Mouse (Mus musculus): ENCODE measurements at regions not wholly inside any gene's neighbourhood (a gene's known extent, or its start where the extent isn't known, plus 50 kb on each side); places are given as distances from the start of the nearest gene placed in this dataset.

- DNase-seq, result no peak
These were observed 190.3 kb upstream of the Ppargc1a start for GRCm38 (mm10) chr5:51757864-51758263.

- no peak for DNase-seq
These were observed 184.5 kb upstream of the Ppargc1a start for GRCm38 (mm10) chr5:51752024-51752423.

- DNase-seq, result no peak
These were observed 182.9 kb upstream of the Ppargc1a start for GRCm38 (mm10) chr5:51750456-51750855.

GRCm38 (mm10) chr5:51740893-51741292 is 173.4 kb upstream of the Ppargc1a start:
- DNase-seq, result no peak

GRCm38 (mm10) chr5:51730241-51730640 is 162.7 kb upstream of the Ppargc1a start:
- no peak for DNase-seq

GRCm38 (mm10) chr5:51729771-51730170 is 162.2 kb upstream of the Ppargc1a start:
- DNase-seq, result no peak

GRCm38 (mm10) chr5:51726762-51727161 is 159.2 kb upstream of the Ppargc1a start:
- no peak for DNase-seq

- DNase-seq, result no peak
These were observed 151.4 kb upstream of the Ppargc1a start for GRCm38 (mm10) chr5:51718911-51719310.

GRCm38 (mm10) chr5:51718451-51718850 is 150.9 kb upstream of the Ppargc1a start:
- no peak for DNase-seq

GRCm38 (mm10) chr5:51711860-51712560 is 144.5 kb upstream of the Ppargc1a start:
- DNase-seq, result no peak

- no peak for DNase-seq
These were observed 143.1 kb upstream of the Ppargc1a start for GRCm38 (mm10) chr5:51710664-51711063.

- no peak for DNase-seq
These were observed 142.0 kb upstream of the Ppargc1a start for GRCm38 (mm10) chr5:51709447-51709991.

GRCm38 (mm10) chr5:51679884-51680283 is 112.4 kb upstream of the Ppargc1a start:
- DNase-seq, result no peak

- DNase-seq, result peak in 1 of 2 experiments; percentile 5
These were observed 103.7 kb upstream of the Ppargc1a start for GRCm38 (mm10) chr5:51671190-51671589.

GRCm38 (mm10) chr5:51665241-51665640 is 97.7 kb upstream of the Ppargc1a start:
- peak; percentile 47 to 48 for DNase-seq

GRCm38 (mm10) chr5:51658232-51658896 is 90.8 kb upstream of the Ppargc1a start:
- no peak for DNase-seq

GRCm38 (mm10) chr5:51653507-51653906 is 86.0 kb upstream of the Ppargc1a start:
- DNase-seq, result no peak

- DNase-seq, result no peak
These were observed 56.9 kb upstream of the Ppargc1a start for GRCm38 (mm10) chr5:51624400-51624799.
